Mouse (Mus musculus) kidney, embryonic 14.5 days (tissue): ENCODE results near the gene 9230102O04Rik. TPM values are rescaled to one million over a fixed set of nuclear protein-coding genes. Genes with fewer than 3 reads are reported as not detected.

Source experiments
- ATAC-seq: fragments of 200-750 bp; cut with Nextera tagmentation; 2 replicates; pipeline ENCODE4 v1.8.0; 2017; ENCODE audit warnings: moderate number of reproducible peaks, mild to moderate bottlenecking, moderate TSS enrichment, moderate library complexity; ENCODE audit not compliant: low FRiP score, low TSS enrichment
- H3K27ac ChIP-seq: fragments of 300-500 bp; sonication (generic); 2 replicates; pipeline ENCODE4 v1.5.1; 2014; ENCODE audit warnings: low read depth, mild to moderate bottlenecking, low read length, moderate library complexity, mixed read lengths
- H3K27me3 ChIP-seq: fragments of 300-500 bp; sonication (generic); 2 replicates; pipeline ENCODE4 v1.6.1; 2014; ENCODE audit warnings: mild to moderate bottlenecking, low read length; ENCODE audit not compliant: control insufficient read depth, insufficient read depth
- H3K36me3 ChIP-seq: fragments of 300-500 bp; sonication (generic); 2 replicates; pipeline ENCODE4 v1.6.1; 2014; ENCODE audit warnings: low read length, mixed read lengths; ENCODE audit not compliant: control insufficient read depth, insufficient read depth
- H3K4me1 ChIP-seq: fragments of 300-500 bp; sonication (generic); 2 replicates; pipeline ENCODE4 v1.6.1; 2014; ENCODE audit warnings: low read length, mixed read lengths; ENCODE audit not compliant: control insufficient read depth, insufficient read depth
- H3K4me2 ChIP-seq: fragments of 300-500 bp; sonication (generic); replicated peaks from 2 replicates; pipeline ENCODE4 v1.6.1; 2014; ENCODE audit warnings: low read depth, mild to moderate bottlenecking, low read length
- H3K4me3 ChIP-seq: fragments of 300-500 bp; sonication (generic); 2 replicates; pipeline ENCODE4 v1.5.1; 2014; ENCODE audit warnings: mild to moderate bottlenecking, low read length
- H3K9ac ChIP-seq: fragments of 300-500 bp; sonication (generic); 2 replicates; pipeline ENCODE4 v1.6.1; 2014; ENCODE audit warnings: low read depth, mild to moderate bottlenecking, low read length, moderate library complexity
- H3K9me3 ChIP-seq: fragments of 300-500 bp; sonication (generic); 2 replicates; pipeline ENCODE4 v1.6.1; 2016; ENCODE audit warnings: low read length; ENCODE audit not compliant: control insufficient read depth
- WGBS: fragments of 180-500 bp; shearing (Covaris S2); extraction: QIAGEN DNeasy Blood & Tissue Kit; methylation state at CpG from one replicate; pipeline ENCODE4 v1.1.7; 2014; 5-methylcytosine and 5-hydroxymethylcytosine counted together
- polyA plus RNA-seq: library from polyadenylated mRNA; unstranded; fragments of >200 nt; fragmentation: Nextera tagmentation; extraction: Ambion mirVana; gene quantifications from 2 replicates; pipeline ENCODE4 v1.2.1, GENCODE M21; 2014

9230102O04Rik gene
- polyA plus RNA-seq, 1 experiment from 2014 or later = 5.0 TPM

- peak overlapping the region; percentile 64 for H3K9ac ChIP-seq
These were observed 12.0 kb downstream of the 9230102O04Rik start for GRCm38 (mm10) chr2:9877326-9877690.

GRCm38 (mm10) chr2:9876621-9877325, 12.6 kb downstream of the 9230102O04Rik start:
- WGBS = 3% methylated on average over 31 of the region's 31 CpGs
- ATAC-seq = no peak
- H3K4me1 ChIP-seq = peaks cover 9% of the 10 kb centered on the region; the same call in 1 of the 2 replicates

More at GRCm38 (mm10) chr2:9877326-9877690, 12.0 kb downstream of the 9230102O04Rik start:
- Histone ChIP-seq H3K4me1 (peaks cover 9% of the 10 kb centered on the region; the same call in 1 of the 2 replicates), H3K4me3 (peak overlapping the region; percentile 42), H3K36me3 (peaks cover 3% of the 10 kb centered on the region; the same call in 1 of the 2 replicates), H3K27me3 (peaks cover 68% of the 10 kb centered on the region), H3K27ac (peak overlapping the region; percentile 57), H3K9me3 (no peaks in the 10 kb centered on the region), H3K4me2 (peak overlapping the region; percentile 91)
- no peak for ATAC-seq
- under 1% methylated on average over 34 of the region's 35 CpGs for WGBS

DNA sequence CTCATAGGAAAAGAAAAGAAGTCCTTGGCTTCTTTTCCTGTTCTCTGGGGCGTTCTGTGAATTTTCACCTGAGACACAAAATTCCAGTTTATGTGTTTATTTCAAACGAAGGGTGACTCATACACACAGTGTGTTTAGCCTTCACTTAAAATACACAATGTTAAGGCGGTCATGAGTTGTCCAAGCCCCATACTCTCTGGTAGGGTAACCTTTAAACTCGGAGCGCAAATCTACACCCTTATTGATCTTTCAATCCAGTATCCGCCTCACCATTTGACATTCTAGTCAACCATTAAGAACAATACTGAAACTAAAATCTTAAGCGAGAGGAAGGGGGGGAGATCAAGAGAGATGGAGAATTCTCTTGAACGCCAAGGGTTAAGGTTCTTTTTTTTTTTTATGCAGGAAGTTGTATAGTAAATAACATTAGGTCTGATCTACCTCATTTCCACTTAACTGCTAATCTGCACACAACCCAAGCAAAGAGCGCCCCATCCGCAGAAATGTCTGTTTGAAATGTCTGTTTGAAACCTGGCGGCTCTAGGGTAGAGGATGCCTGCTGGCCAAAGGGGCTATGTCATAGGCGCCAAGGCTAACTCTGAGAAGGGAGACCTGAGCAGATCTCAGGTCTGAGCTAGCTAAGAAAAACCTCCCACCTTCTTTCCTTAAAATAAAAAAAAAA, 13.5 kb downstream of the 9230102O04Rik start:
- Histone ChIP-seq H3K27me3 (peaks cover 70% of the 10 kb centered on the region), H3K9ac (peak overlapping the region; percentile 64), H3K4me1 (peaks cover 4% of the 10 kb centered on the region; the same call in 1 of the 2 replicates), H3K4me2 (peak overlapping the region; percentile 91), H3K4me3 (peak overlapping the region; percentile 42), H3K9me3 (no peaks in the 10 kb centered on the region), H3K36me3 (peaks cover 8% of the 10 kb centered on the region; the same call in 1 of the 2 replicates), H3K27ac (peak overlapping the region; percentile 57)
- no peak for ATAC-seq
- 27% methylated on average over 12 of the region's 12 CpGs for WGBS

More at GRCm38 (mm10) chr2:9876621-9877325, 12.6 kb downstream of the 9230102O04Rik start:
- H3K4me2 ChIP-seq = peak overlapping the region; percentile 91
- H3K27me3 ChIP-seq = peaks cover 68% of the 10 kb centered on the region
- peak overlapping the region; percentile 57 for H3K27ac ChIP-seq
- peak overlapping the region; percentile 42 for H3K4me3 ChIP-seq
- H3K36me3 ChIP-seq = peaks cover 3% of the 10 kb centered on the region; the same call in 1 of the 2 replicates
- H3K9ac ChIP-seq = peak overlapping the region; percentile 64
- no peaks in the 10 kb centered on the region for H3K9me3 ChIP-seq

GRCm38 (mm10) chr2:9875220-9875619, 14.1 kb downstream of the 9230102O04Rik start:
- Histone ChIP-seq H3K9ac (peak overlapping the region; percentile 64), H3K27ac (peak overlapping the region; percentile 61), H3K27me3 (peaks cover 68% of the 10 kb centered on the region), H3K36me3 (peaks cover 8% of the 10 kb centered on the region; the same call in 1 of the 2 replicates), H3K9me3 (no peaks in the 10 kb centered on the region), H3K4me2 (peak overlapping the region; percentile 45; the same call in 1 of the 2 replicates), H3K4me3 (peak overlapping the region; percentile 42), H3K4me1 (0 out of 2 replicates have a peak, but pooled peaks cover 4% of the 10 kb centered on the region)
- 8% methylated on average over 4 of the region's 4 CpGs for WGBS
- ATAC-seq = no peak

DNA sequence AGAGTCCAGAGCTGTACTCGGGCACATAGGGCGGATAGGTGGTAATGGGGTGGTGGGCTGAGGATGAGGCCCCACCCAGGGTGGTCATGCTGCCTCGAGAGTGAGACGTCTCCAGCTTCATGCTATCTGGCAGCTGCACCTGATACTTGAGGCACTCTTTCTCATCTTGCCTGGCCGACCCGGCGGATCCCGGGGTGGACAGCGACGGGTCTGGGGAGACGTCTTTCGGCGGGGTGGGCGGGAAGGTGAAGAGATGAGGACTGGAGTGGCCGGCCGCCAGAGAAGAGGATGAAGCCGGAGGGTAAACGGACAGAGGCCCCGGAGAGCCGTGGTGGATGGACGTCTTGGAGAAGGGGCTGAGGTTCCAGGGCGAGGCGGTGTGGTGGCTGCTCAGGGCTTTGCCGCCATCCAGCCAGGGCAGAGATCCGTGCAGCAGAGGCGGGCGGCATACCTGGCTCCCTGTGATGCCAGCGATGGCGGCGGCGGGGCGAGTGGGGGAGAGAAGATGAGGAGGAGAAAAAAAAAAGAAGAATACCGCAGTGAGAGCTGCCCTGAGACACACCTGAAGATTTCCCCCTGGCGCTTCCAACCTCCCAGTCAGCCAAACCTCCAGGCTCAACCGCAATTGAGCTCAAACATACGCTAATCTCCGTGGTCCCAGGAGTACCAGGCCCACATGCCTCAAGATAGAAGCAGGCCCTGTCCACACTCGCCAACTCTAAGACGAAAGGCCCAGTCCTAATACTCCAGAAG, 14.7 kb downstream of the 9230102O04Rik start:
- Histone ChIP-seq H3K27ac (peak overlapping the region; percentile 61), H3K36me3 (peaks cover 8% of the 10 kb centered on the region; the same call in 1 of the 2 replicates), H3K27me3 (peaks cover 72% of the 10 kb centered on the region), H3K4me2 (peak overlapping the region; percentile 45), H3K9ac (peak overlapping the region; percentile 64), H3K4me1 (0 out of 2 replicates have a peak, but pooled peaks cover 4% of the 10 kb centered on the region), H3K9me3 (no peaks in the 10 kb centered on the region), H3K4me3 (peak overlapping the region; percentile 42)
- no peak for ATAC-seq
- WGBS = 13% methylated on average over 39 of the region's 39 CpGs

DNA sequence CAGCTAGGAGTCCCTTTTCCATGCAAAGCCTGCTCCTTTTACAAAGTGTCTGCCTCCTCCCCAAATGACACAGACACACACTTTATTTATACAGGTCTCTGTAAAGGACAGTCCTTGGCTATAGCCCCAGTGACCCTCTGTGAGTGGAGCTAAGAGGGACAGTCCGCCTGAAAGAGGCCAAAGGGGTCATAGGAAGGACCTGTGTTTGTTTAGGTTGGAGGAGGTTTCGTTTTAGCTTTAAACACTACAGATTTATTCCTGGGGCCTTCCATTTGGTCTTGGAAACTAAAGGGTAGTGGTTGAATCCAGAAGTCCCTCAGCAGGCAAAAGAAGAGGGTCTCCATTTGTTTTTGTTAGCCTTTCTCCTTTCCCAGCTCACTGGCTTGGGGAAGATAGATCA, 15.6 kb downstream of the 9230102O04Rik start:
- Histone ChIP-seq H3K4me1 (0 out of 2 replicates have a peak, but pooled peaks cover 4% of the 10 kb centered on the region), H3K4me3 (peak overlapping the region; percentile 42), H3K36me3 (peaks cover 8% of the 10 kb centered on the region; the same call in 1 of the 2 replicates), H3K4me2 (peak overlapping the region; percentile 45), H3K27ac (peak overlapping the region; percentile 61; the same call in 1 of the 2 replicates), H3K9me3 (no peaks in the 10 kb centered on the region), H3K27me3 (peaks cover 74% of the 10 kb centered on the region), H3K9ac (peak overlapping the region; percentile 64)
- ATAC-seq = no peak
- WGBS = 15% methylated on average over 2 of the region's 2 CpGs

- H3K36me3 ChIP-seq = peaks cover 8% of the 10 kb centered on the region; the same call in 1 of the 2 replicates
- WGBS = 13% methylated on average over 12 of the region's 12 CpGs
- no peaks in the 10 kb centered on the region for H3K9me3 ChIP-seq
- H3K4me1 ChIP-seq = no peaks in the 10 kb centered on the region
- H3K27me3 ChIP-seq = peaks cover 65% of the 10 kb centered on the region
- H3K4me2 ChIP-seq = peak overlapping the region; percentile 45
- ATAC-seq = no peak
- H3K9ac ChIP-seq = peak overlapping the region; percentile 64
- H3K27ac ChIP-seq = peak overlapping the region; percentile 73; the same call in 1 of the 2 replicates
- H3K4me3 ChIP-seq = peak overlapping the region; percentile 42
These were observed 16.7 kb downstream of the 9230102O04Rik start for GRCm38 (mm10) chr2:9872682-9873081.

DNA sequence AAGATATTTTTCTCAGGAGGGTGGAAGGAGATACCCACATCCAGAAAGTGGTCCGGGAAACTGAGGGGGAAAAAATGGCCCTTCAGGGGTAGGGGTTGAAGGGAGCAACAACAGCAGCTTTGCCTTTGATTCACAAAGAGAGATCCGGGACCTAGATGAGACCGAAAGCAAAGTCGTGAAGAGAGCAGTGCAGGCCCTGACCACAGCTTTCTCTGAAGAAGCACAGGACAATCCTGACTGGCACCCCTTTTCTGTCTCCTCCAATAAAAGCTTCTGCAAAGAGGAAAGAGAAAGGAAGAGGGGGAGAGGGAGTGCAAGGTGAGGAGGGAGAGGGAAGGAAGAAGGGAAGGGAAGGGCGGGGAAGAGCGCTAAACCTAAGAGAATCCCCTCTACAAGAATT, 17.5 kb downstream of the 9230102O04Rik start:
- H3K27ac ChIP-seq = peak overlapping the region; percentile 73; the same call in 1 of the 2 replicates
- no peaks in the 10 kb centered on the region for H3K4me1 ChIP-seq
- peaks cover 65% of the 10 kb centered on the region for H3K27me3 ChIP-seq
- peaks cover 8% of the 10 kb centered on the region; the same call in 1 of the 2 replicates for H3K36me3 ChIP-seq
- H3K9me3 ChIP-seq = no peaks in the 10 kb centered on the region
- peak overlapping the region; percentile 64 for H3K9ac ChIP-seq
- WGBS = 36% methylated on average over 6 of the region's 6 CpGs
- peak overlapping the region; percentile 42 for H3K4me3 ChIP-seq
- no peak for ATAC-seq
- peak overlapping the region; percentile 45 for H3K4me2 ChIP-seq
